Mouse (Mus musculus) monocyte, adult 5-6 weeks (primary cell): ENCODE measurements at regions not wholly inside any gene's neighbourhood (a gene's known extent, or its start where the extent isn't known, plus 50 kb on each side); places are given as distances from the start of the nearest gene placed in this dataset.
A peak's percentile ranks its signal among the peaks of the same experiment; 100 is the strongest.

Source experiments
- ATAC-seq: fragments of 153-309, 156-312 bp; replicated peaks from 2 replicates; pipeline ENCODE4 v1.8.0; 2017; ENCODE audit warnings: mild to moderate bottlenecking; ENCODE audit not compliant: low TSS enrichment, insufficient number of reproducible peaks, severe bottlenecking, poor library complexity, low FRiP score

GRCm38 (mm10) chr14:76615182-76615581 is 58.5 kb upstream of the Serp2 start:
- no peak for ATAC-seq

DNA sequence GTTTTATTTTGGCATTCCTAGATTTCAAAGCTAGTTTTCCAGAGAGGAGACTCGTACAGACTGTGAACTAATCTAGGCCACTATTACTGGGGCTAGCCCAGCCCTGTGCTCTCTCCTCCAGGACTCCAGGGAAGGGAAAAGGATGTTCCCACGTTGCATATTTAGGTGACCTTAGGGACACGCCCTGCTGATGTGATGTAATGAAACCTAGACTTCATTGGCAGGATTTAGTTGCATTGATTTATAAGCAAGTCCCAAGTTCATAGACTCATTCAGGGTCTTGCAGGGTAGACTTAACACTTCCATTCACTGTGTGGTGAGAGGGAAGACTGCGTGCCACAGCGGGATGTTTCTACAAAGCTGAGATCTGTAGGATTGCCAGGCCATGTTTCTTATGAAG is 58.0 kb upstream of the Serp2 start:
- no peak for ATAC-seq

DNA sequence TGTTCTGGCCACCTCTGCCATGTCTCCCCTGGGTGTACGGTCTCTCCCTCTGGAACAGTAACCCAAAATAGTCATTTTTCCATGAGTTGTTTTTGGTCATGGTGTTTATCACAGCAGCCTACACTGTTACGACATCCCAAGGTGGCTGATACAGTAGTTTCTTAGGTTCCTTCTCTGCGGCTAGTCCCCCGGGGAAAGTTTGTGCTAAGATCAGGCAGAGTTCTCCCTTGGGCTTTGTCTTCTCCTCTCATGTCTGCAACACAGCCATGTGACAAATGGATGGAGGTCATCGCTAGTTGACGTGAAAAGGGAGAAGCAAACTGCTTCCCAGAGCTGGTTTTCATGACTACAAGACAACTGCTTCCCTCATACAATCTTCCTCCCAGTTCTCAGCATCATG is 56.9 kb upstream of the Serp2 start:
- no peak for ATAC-seq

DNA sequence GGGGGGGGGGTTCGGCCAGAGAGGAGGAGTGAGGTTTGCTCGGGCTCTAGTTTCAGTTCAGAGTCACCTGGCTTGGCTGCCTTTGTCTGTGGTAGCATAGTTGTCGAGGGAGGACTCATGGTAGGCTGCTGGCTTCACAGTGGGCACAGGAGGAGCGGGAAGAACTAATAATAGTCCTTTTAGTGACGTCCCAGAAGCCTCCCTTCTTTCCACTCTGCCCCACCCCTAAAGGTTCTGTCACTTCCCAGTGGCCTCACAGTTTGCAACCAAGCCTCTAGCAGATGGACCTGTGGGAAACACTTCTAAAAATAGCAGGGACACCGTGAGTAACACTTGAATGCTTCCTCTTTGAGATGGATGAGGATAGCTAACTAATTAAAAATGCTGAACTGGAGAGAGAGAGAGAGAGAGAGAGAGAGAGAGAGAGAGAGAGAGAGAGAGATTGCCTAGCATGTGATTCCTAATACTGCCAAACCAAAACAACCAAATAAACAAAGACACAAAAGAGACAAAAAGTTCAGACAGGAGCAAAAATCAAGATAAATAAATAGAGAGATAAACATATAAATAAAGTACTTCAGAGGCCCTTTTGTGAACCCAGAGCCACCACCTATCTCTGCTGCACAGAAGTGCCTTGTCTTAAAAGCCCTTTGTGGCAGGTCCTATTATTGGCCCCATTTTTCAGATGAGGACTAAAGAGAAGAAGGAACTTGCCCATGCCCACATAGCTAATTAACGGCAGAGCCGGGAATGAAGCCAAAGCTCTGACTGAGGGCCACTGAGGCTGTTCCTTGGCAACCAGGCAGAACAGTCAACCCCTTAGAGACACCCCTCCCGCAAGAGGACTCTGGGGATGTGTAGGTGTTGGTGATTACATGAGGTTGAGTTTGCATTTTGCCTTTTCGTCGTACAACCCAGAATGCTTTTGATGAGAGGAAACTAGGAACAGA is 54.0 kb upstream of the Serp2 start:
- ATAC-seq, result peak; percentile 40; the same call in 1 of the 2 replicates
